Mouse (Mus musculus) G1E (cell line): ENCODE results near the gene Slc35b2. TPM values are rescaled to one million over a fixed set of nuclear protein-coding genes. Genes with fewer than 3 reads are reported as not detected.

Experiments used
- ATAC-seq: 2 replicates; pipeline ENCODE4 v1.8.0; 2016; ENCODE audit warnings: mild to moderate bottlenecking; ENCODE audit not compliant: insufficient number of reproducible peaks, poor library complexity, low FRiP score, severe bottlenecking; ENCODE audit errors: extremely low read depth
- DNase-seq: peaks from one replicate; pipeline ENCODE4 v3.0.0; 2012; ENCODE audit warnings: low spot score
- H3K27me3 ChIP-seq: 2 replicates; pipeline ENCODE4 v1.6.1; 2012; ENCODE audit warnings: mild to moderate bottlenecking, low read length, inconsistent platforms; ENCODE audit not compliant: insufficient read depth
- H3K36me3 ChIP-seq: replicated peaks from 2 replicates; pipeline ENCODE3; 2012; ENCODE audit warnings: mild to moderate bottlenecking, inconsistent platforms
- H3K4me1 ChIP-seq: 2 replicates; pipeline ENCODE4 v1.6.1; 2012; ENCODE audit warnings: low read depth, low read length, inconsistent platforms, mixed read lengths; ENCODE audit not compliant: insufficient read depth
- H3K4me3 ChIP-seq: 2 replicates; pipeline ENCODE4 v1.5.1; 2012; ENCODE audit warnings: low read depth, mild to moderate bottlenecking, inconsistent platforms, low read length, moderate library complexity, mixed read lengths
- H3K9me3 ChIP-seq: replicated peaks from 2 replicates; pipeline ENCODE4 v1.6.1; 2012; ENCODE audit warnings: inconsistent platforms
- CTCF ChIP-seq: IDR thresholded peaks from 2 replicates; pipeline ENCODE4 v1.5.1; 2012; ENCODE audit warnings: low read depth, low read length, inconsistent platforms, mixed read lengths
- GATA1 ChIP-seq: IDR thresholded peaks from 2 replicates; pipeline ENCODE4 v1.6.1; 2012; ENCODE audit warnings: borderline replicate concordance, low read length, inconsistent platforms, mixed read lengths
- GATA2 ChIP-seq: IDR thresholded peaks from 2 replicates; pipeline ENCODE4 v1.6.1; 2012; ENCODE audit warnings: low read depth, low read length, inconsistent platforms, borderline replicate concordance
- POLR2AphosphoS5 ChIP-seq: IDR thresholded peaks from 2 replicates; pipeline ENCODE4 v1.6.1; 2012; ENCODE audit warnings: low read depth, low read length, inconsistent platforms; ENCODE audit not compliant: insufficient replicate concordance
- TAL1 ChIP-seq: conservative IDR thresholded peaks from 2 replicates; pipeline ENCODE4 v1.6.1; 2012; ENCODE audit warnings: low read depth, low read length, inconsistent platforms, mixed read lengths
- polyA plus RNA-seq: library from polyadenylated mRNA; stranded (reverse); fragments of >175 nt; gene quantifications from 2 replicates; pipeline ENCODE4 v1.2.3, GENCODE M21; 2012
- total RNA-seq, 2 experiments: library from RNA; stranded (forward) in 1 of 2; stranded (reverse) in 1 of 2; fragments of 200-1000 nt in 1 of 2; fragments of >200 nt in 1 of 2; fragmentation: Nextera tagmentation in 1 of 2; gene quantifications; 2 replicates each; pipeline ENCODE4 v1.2.3; 2014 to 2017

The Slc35b2 gene
- total and polyA plus RNA-seq, 3 experiments, result 24.9 to 77.1 (median 46.5) TPM

GRCm38 (mm10) chr17:45573087-45573779, 9.6 kb downstream of the Slc35b2 start, which contains the start of gene Hsp90ab1:
Gene Hsp90ab1, minus strand, starts transcription at chr17:45573271.
- ATAC-seq (peak; percentile 52), DNase-seq (peak; percentile 93)
- no peak for TF ChIP-seq CTCF
- TF ChIP-seq POLR2AphosphoS5, result peak; percentile 84; the same call in 1 of the 2 replicates
- Histone ChIP-seq H3K36me3 (peaks cover 48% of the 10 kb centered on the region), H3K9me3 (no peaks in the 10 kb centered on the region), H3K4me1 (peaks cover 66% of the 10 kb centered on the region), H3K4me3 (peak within 1 kb of the TSS; percentile 92), H3K27me3 (no peaks in the 10 kb centered on the region)

- Histone ChIP-seq H3K4me1 (peaks cover 66% of the 10 kb centered on the region), H3K9me3 (no peaks in the 10 kb centered on the region), H3K27me3 (no peaks in the 10 kb centered on the region), H3K36me3 (peaks cover 43% of the 10 kb centered on the region), H3K4me3 (peak overlapping the region; percentile 92)
- TF ChIP-seq CTCF (no peak), POLR2AphosphoS5 (no peak), GATA2 (no peak), TAL1 (no peak), GATA1 (no peak)
- peak; percentile 50 for ATAC-seq
- DNase-seq, result peak; percentile 84
Observed at GRCm38 (mm10) chr17:45573780-45574123, 10.1 kb downstream of the Slc35b2 start.

- no peaks in the 10 kb centered on the region for H3K9me3 ChIP-seq
- H3K4me1 ChIP-seq, result peaks cover 61% of the 10 kb centered on the region
- peaks cover 38% of the 10 kb centered on the region for H3K36me3 ChIP-seq
- no peaks in the 10 kb centered on the region for H3K27me3 ChIP-seq
- H3K4me3 ChIP-seq, result peak overlapping the region; percentile 92
- ATAC-seq (peak; percentile 41), DNase-seq (peak; percentile 74)
- TF ChIP-seq GATA2 (no peak), POLR2AphosphoS5 (no peak), TAL1 (no peak), CTCF (no peak)
Observed at GRCm38 (mm10) chr17:45574129-45574761, 10.6 kb downstream of the Slc35b2 start.

GRCm38 (mm10) chr17:45575123-45575897, 11.6 kb downstream of the Slc35b2 start:
- no peak for ATAC-seq
- no peak for DNase-seq
- Histone ChIP-seq H3K27me3 (no peaks in the 10 kb centered on the region), H3K36me3 (peaks cover 33% of the 10 kb centered on the region), H3K4me1 (peaks cover 61% of the 10 kb centered on the region), H3K9me3 (no peaks in the 10 kb centered on the region), H3K4me3 (peak overlapping the region; percentile 22; the same call in 1 of the 2 replicates)
- TF ChIP-seq GATA2, result no peak
- TF ChIP-seq TAL1, result no peak
- no peak for TF ChIP-seq GATA1
- no peak for TF ChIP-seq POLR2AphosphoS5
- no peak for TF ChIP-seq CTCF

- peaks cover 73% of the 10 kb centered on the region for H3K4me1 ChIP-seq
- no peaks in the 10 kb centered on the region for H3K9me3 ChIP-seq
- DNase-seq (no peak), ATAC-seq (no peak)
- no peak for TF ChIP-seq TAL1
- TF ChIP-seq GATA1, result no peak
- H3K4me3 ChIP-seq, result no peak overlapping the region
- no peaks in the 10 kb centered on the region for H3K27me3 ChIP-seq
- H3K36me3 ChIP-seq, result peaks cover 12% of the 10 kb centered on the region
Observed at GRCm38 (mm10) chr17:45578242-45578641, 14.6 kb downstream of the Slc35b2 start.

- peaks cover 77% of the 10 kb centered on the region for H3K4me1 ChIP-seq
Observed at GRCm38 (mm10) chr17:45578843-45579242, 15.2 kb downstream of the Slc35b2 start.

More at GRCm38 (mm10) chr17:45578843-45579242, 15.2 kb downstream of the Slc35b2 start:
- Histone ChIP-seq H3K27me3 (no peaks in the 10 kb centered on the region), H3K36me3 (peaks cover 14% of the 10 kb centered on the region), H3K4me3 (no peak overlapping the region), H3K9me3 (no peaks in the 10 kb centered on the region)
- ATAC-seq (no peak), DNase-seq (no peak)
- no peak for TF ChIP-seq POLR2AphosphoS5
- peak; percentile 31; the same call in 1 of the 2 replicates for TF ChIP-seq CTCF
- no peak for TF ChIP-seq GATA1
- no peak for TF ChIP-seq TAL1
